Comparison of ENCODE assay signal across 8 mouse cellular contexts in the genomic region with DNA sequence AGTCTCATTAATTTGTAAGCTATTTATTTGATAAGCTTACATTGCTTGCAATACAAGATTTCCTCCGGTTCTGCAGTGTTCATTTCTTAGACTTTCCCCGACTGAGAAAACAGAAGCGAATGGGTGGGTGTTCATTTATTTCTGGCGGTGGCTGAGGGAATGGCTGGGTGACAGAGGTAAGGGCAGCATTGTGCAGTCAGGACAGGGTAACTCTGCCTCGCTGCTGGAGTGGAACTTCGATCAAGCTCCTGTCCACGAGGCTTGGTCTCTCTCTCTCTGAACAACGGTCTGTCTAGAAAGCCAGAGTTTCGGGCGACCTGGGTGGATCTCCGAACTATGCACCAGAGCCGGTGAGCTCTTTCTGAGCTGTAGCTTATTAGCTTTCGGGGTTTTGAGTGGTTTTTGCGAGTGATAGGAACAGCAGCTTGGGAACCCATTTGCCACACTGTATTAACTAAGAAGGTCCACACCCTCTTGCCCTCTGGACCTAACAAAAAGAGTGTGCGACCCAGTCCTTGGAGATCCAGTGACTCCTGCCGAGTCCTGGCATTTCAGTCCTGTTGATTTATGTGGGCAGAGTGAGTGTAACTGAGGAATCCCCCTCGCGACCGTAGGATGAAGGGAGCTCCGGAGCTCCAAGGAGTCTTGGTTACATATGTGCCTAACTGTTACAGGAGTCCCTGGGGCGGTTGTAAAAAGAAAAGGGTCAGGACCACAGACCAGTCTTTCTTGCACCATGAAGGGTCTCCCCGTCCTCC. TPM values are rescaled to one million over a fixed set of nuclear protein-coding genes. Genes with fewer than 3 reads are reported as not detected.
A peak's percentile ranks its signal among the peaks of the same experiment; 100 is the strongest.
DNase-seq lines count a peak whose midpoint lies in the region; ATAC-seq and TF ChIP-seq lines count a peak whose summit lies in the region.

No protein-coding gene starts in this region.

- intact Hi-C loops in gastrocnemius, postnatal 36 days (cut with DNase I), result no loop called here

- DNase-seq in lung, postnatal 0 days (ENCODE audit: low spot score), result peak; percentile 6
- DNase-seq in lung, postnatal 10 days, result no peak
- DNase-seq in midbrain, embryonic 14.5 days, result no peak
- no peak for DNase-seq in cerebellum, postnatal 4 days (ENCODE audit: low spot score in 2 of 2)
- no peak for DNase-seq in gastrocnemius, postnatal 36 days
- no peak for DNase-seq in natural killer cell, adult 2 months (ENCODE audit: low spot score in 2 of 2)

- no peak for TF ChIP-seq CTCF in lung, postnatal 0 days (IDR thresholded peaks at IDR 0.05)

- 12% methylated on average over 22 of the region's 22 CpGs for WGBS in lung, postnatal 0 days
- WGBS in forebrain, embryonic 12.5 days, result 17% methylated on average over 22 of the region's 22 CpGs
- WGBS in kidney, embryonic 15.5 days, result 13% methylated on average over 22 of the region's 22 CpGs
- 19% methylated on average over 22 of the region's 22 CpGs for WGBS in midbrain, embryonic 14.5 days

- H3K9me3 ChIP-seq in lung, postnatal 0 days (ENCODE audit: low read length), result no peaks in the 10 kb centered on the region
- H3K9me3 ChIP-seq in forebrain, embryonic 12.5 days, result no peaks in the 10 kb centered on the region
- H3K9me3 ChIP-seq in kidney, embryonic 15.5 days (replicated peaks), result no peaks in the 10 kb centered on the region
- H3K9me3 ChIP-seq in midbrain, embryonic 14.5 days (ENCODE audit: control insufficient read depth, low read length), result no peaks in the 10 kb centered on the region

- peak overlapping the region; percentile 48 for H3K4me3 ChIP-seq in lung, postnatal 0 days (ENCODE audit: low read depth, low read length)
- peak overlapping the region; percentile 48 for H3K4me3 ChIP-seq in forebrain, embryonic 12.5 days (replicated peaks)
- H3K4me3 ChIP-seq in kidney, embryonic 15.5 days (replicated peaks), result peak overlapping the region; percentile 62
- peak overlapping the region; percentile 48 for H3K4me3 ChIP-seq in midbrain, embryonic 14.5 days (replicated peaks; ENCODE audit: low read depth, low read length)

- peak; percentile 23 for ATAC-seq in lung, postnatal 0 days
- no peak; the same call in 1 of the 2 replicates for ATAC-seq in forebrain, embryonic 12.5 days (ENCODE audit: low FRiP score)
- peak; percentile 53 for ATAC-seq in kidney, embryonic 15.5 days (replicated peaks; ENCODE audit: low FRiP score)
- no peak; the same call in 1 of the 2 replicates for ATAC-seq in midbrain, embryonic 14.5 days (ENCODE audit: low FRiP score, low TSS enrichment)

- peak overlapping the region; percentile 34; the same call in 1 of the 2 replicates for H3K9ac ChIP-seq in lung, postnatal 0 days (replicated peaks; ENCODE audit: low read depth)
- H3K9ac ChIP-seq in forebrain, embryonic 12.5 days, result peak overlapping the region; percentile 46
- H3K9ac ChIP-seq in kidney, embryonic 15.5 days, result peak overlapping the region; percentile 73
- peak overlapping the region; percentile 64 for H3K9ac ChIP-seq in midbrain, embryonic 14.5 days (replicated peaks; ENCODE audit: low read length)

- peak overlapping the region; percentile 93 for H3K4me2 ChIP-seq in lung, postnatal 0 days (replicated peaks; ENCODE audit: low read depth, low read length)
- H3K4me2 ChIP-seq in forebrain, embryonic 12.5 days, result peak overlapping the region; percentile 86
- H3K4me2 ChIP-seq in kidney, embryonic 15.5 days, result peak overlapping the region; percentile 93
- H3K4me2 ChIP-seq in midbrain, embryonic 14.5 days (ENCODE audit: low read length), result peak overlapping the region; percentile 91

- TF ChIP-seq EP300 in lung, postnatal 0 days (IDR thresholded peaks at IDR 0.05), result no peak

- H3K4me1 ChIP-seq in lung, postnatal 0 days (ENCODE audit: insufficient read depth, low read depth, low read length), result peaks cover 4% of the 10 kb centered on the region; the same call in 1 of the 2 replicates
- peaks cover 14% of the 10 kb centered on the region for H3K4me1 ChIP-seq in forebrain, embryonic 12.5 days
- peaks cover 17% of the 10 kb centered on the region for H3K4me1 ChIP-seq in kidney, embryonic 15.5 days
- H3K4me1 ChIP-seq in midbrain, embryonic 14.5 days (ENCODE audit: control insufficient read depth, insufficient read depth, low read length), result peaks cover 6% of the 10 kb centered on the region; the same call in 1 of the 2 replicates

- no peak overlapping the region for H3K27ac ChIP-seq in lung, postnatal 0 days (ENCODE audit: low read length)
- H3K27ac ChIP-seq in forebrain, embryonic 12.5 days, result no peak overlapping the region
- H3K27ac ChIP-seq in kidney, embryonic 15.5 days, result no peak overlapping the region
- H3K27ac ChIP-seq in midbrain, embryonic 14.5 days (replicated peaks; ENCODE audit: low read depth, low read length), result no peak overlapping the region

- no peaks in the 10 kb centered on the region for H3K27me3 ChIP-seq in lung, postnatal 0 days (replicated peaks; ENCODE audit: insufficient read depth, low read length)
- peaks cover 30% of the 10 kb centered on the region for H3K27me3 ChIP-seq in forebrain, embryonic 12.5 days
- H3K27me3 ChIP-seq in kidney, embryonic 15.5 days, result peaks cover 7% of the 10 kb centered on the region; the same call in 1 of the 2 replicates
- peaks cover 4% of the 10 kb centered on the region; the same call in 1 of the 2 replicates for H3K27me3 ChIP-seq in midbrain, embryonic 14.5 days (ENCODE audit: control insufficient read depth, insufficient read depth, low read length)

- no peaks in the 10 kb centered on the region for H3K36me3 ChIP-seq in lung, postnatal 0 days (ENCODE audit: insufficient read depth, low read length)
- no peaks in the 10 kb centered on the region for H3K36me3 ChIP-seq in forebrain, embryonic 12.5 days (replicated peaks)
- no peaks in the 10 kb centered on the region for H3K36me3 ChIP-seq in kidney, embryonic 15.5 days
- no peaks in the 10 kb centered on the region for H3K36me3 ChIP-seq in midbrain, embryonic 14.5 days (ENCODE audit: control insufficient read depth, insufficient read depth, low read length)

RNA-seq across cellular contexts. Expression of gene Arntl2, which starts 0.5 kb away (rescaled TPM):
- polyA plus RNA-seq in lung, postnatal 0 days (2015; fragmentation: Nextera tagmentation; extraction: Ambion mirVana), result 0.81 and 0.85 TPM in 2 replicates
- 0.86 and 1.4 TPM in 2 replicates for polyA plus RNA-seq in forebrain, embryonic 12.5 days (2016; fragmentation: Nextera tagmentation; extraction: Ambion mirVana)
- 2.3 and 4.2 TPM in 2 replicates for polyA plus RNA-seq in kidney, embryonic 15.5 days (2015; fragmentation: Nextera tagmentation; extraction: Ambion mirVana)
- polyA plus RNA-seq in midbrain, embryonic 14.5 days (2014; fragmentation: Nextera tagmentation; extraction: Ambion mirVana), result 0.73 and 2.3 TPM in 2 replicates
- 1 to 10 TPM in 1 of 2 experiments, under 1 TPM in 1; 0.39 to 1.3 TPM for total RNA-seq in gastrocnemius, postnatal 36 days (2021)

RNA-seq across cellular contexts. Expression of gene Smco2, which starts 54.6 kb away (rescaled TPM):
- polyA plus RNA-seq in lung, postnatal 0 days (2015; fragmentation: Nextera tagmentation; extraction: Ambion mirVana), result not detected in 2 replicates
- polyA plus RNA-seq in forebrain, embryonic 12.5 days (2016; fragmentation: Nextera tagmentation; extraction: Ambion mirVana), result not detected in 2 replicates
- polyA plus RNA-seq in kidney, embryonic 15.5 days (2015; fragmentation: Nextera tagmentation; extraction: Ambion mirVana), result not detected in 2 replicates
- polyA plus RNA-seq in midbrain, embryonic 14.5 days (2014; fragmentation: Nextera tagmentation; extraction: Ambion mirVana), result not detected in 2 replicates
- total RNA-seq in gastrocnemius, postnatal 36 days (2021), result not detected

Comparison
In these comparisons a context has a peak if more than half of its experiments do, and no peak if none do; other contexts are left out.
1. ATAC-seq: peak in lung, postnatal 0 days (single experiment) and kidney, embryonic 15.5 days (single experiment); none in forebrain, embryonic 12.5 days (single experiment) and midbrain, embryonic 14.5 days (single experiment).
2. Peak in every context shown above with its lines, with median percentiles within 50 percentile points of each other: H3K4me2 ChIP-seq, H3K4me3 ChIP-seq and H3K9ac ChIP-seq.